Mouse (Mus musculus) yolk sac, embryonic 10.5 days (tissue): Measurements from ENCODE around the gene Dstyk.
A peak's percentile ranks its signal among the peaks of the same experiment; 100 is the strongest.

ENCODE experiments used
- DNase-seq: peaks from one replicate; pipeline ENCODE4 v3.0.0-alpha.2; 2017; ENCODE audit warnings: low spot score

Dstyk gene

GRCm38 (mm10) chr1:132388813-132389803, 28.2 kb upstream of the Dstyk start:
- DNase-seq = no peak

DNA sequence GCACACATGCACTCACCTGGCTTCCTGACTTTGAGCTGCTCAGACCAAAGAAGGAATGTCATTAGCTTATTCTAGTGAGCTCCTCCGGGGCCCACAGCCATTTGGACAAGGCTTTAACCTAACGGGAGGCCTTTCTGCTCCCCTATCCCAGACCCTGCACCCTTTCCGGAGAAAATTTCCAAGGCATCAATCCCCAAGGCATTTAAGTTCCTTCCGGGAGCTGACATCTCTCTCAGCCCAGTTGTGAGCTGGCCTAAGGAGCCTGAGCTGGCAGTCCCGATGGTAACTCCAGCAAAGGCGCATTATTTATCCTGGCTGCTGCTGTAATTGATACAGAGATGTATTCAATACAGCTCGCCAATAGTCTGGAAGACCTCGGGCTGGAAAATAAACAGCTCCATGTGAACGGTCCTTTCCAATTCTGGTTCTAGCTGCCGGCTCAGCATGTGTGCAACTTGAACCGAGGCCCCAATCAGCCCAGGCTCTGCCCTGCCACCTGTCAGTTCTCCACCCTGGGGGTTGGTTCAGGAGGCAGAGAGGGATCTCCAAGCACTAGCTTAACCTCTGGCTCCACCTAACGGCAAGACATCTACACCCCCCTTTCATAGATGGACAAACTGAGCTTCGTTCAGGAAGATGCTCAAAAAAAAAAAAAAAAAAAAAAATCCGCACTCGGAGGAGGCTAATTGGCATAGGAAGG, 27.3 kb upstream of the Dstyk start:
- DNase-seq = peak; percentile 58

DNA sequence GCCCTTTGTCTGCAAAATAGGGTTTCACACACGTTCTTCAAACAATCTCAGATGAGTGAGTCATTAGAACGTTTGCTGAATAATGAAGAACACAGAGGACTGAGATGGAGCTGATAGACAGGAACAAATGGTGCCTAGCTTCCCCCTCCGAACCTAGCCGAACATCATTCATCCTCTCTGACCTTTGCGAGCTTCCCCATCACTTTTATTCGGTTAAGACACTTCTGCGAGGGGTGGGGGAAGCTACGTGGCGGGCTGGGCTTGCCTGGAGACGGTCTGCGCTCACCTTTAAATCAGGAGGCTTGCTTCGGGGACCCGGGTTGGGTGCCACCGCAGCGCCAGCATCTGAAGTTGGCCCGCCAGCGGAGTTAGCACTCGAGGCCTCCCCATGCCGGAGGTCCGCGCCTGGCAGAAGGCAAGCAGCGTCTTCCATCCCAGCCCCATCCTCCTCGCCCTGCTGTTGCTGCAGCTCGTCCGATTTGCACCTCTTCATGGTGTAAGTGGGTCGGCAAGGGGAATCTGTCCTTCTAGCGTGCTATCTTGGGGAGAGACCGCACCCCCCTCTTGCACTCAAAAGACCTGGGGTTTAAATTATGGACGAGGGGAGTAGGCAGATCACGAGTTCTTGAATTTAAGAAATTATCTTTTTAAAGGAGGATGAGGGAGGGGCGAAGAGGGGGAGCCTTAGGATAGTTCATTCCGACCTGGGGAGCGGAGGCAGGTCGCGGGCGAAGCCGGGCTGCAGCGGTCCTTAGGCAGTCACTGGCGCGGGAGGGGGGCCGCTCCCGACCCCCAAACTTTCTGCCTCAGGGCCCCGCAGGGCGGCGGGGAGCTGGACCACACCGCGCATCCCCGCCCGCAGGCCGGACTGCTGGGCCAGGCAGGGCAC, 26.4 kb upstream of the Dstyk start, which contains the start of gene Tmcc2:
Gene Tmcc2 (minus strand): TSS at position 591 of the 889 bp plus-strand sequence.
- DNase-seq = peak; percentile 51

- peak; percentile 63 for DNase-seq
These were observed 25.8 kb upstream of the Dstyk start for GRCm38 (mm10) chr1:132391580-132392022.

DNA sequence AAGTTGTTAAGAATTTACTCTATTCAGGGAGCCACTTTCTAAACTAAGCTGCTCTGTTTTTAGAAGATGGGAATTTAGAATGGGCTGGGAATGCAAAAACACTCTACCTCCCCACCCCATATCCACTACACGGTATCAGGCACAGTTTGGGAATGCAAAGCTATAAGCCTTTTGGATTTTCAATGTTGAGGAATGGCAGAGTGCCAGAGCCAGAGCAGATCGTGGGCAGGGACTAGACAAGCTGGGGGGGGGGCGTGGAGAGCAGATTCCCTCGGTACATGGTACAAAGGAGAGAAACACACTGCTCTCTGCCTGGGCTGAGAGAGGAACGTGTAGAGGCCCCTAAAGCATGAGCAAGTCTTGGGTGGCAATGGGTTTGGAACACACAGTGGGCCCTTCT, 24.5 kb upstream of the Dstyk start:
- no peak for DNase-seq

GRCm38 (mm10) chr1:132396705-132397104, 20.6 kb upstream of the Dstyk start:
- DNase-seq = no peak

DNA sequence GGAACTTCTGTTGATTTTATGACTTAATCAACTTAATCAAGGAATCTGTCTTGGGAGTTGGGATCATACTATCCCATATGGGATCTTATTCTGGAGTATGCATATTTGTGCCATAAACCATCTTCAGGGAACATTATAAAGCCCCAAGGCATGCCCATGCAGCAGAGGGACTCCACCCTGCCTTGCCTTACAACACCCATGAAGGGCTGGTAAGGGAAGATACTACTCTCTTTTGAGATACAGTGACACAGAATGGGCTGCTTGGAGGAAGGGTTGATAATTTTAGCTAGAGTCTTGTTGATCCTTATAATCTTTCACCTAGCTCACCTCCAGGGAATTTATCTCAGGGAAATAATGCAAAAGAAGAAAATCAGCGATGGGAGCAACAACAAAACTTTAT, 16.8 kb upstream of the Dstyk start:
- no peak for DNase-seq

DNA sequence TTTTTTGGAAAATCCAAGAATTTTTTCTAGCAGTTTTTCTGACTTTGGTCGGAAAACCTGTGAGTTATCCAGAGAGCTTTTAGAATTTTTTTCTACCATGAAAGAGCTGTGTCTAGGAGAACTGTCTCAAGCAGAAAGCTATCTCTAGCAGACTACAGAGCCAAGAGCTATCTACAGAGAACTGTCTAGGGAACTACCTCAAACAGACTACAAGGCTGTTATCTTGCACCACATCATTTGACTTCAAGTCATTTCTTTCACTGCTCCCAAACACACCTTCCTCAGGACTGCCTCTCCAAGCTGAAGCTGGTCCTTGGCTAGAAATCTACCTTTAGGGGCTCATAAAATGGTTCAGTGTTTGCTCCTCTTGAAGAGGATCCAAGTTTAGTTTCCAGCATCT, 15.5 kb upstream of the Dstyk start:
- no peak for DNase-seq

DNA sequence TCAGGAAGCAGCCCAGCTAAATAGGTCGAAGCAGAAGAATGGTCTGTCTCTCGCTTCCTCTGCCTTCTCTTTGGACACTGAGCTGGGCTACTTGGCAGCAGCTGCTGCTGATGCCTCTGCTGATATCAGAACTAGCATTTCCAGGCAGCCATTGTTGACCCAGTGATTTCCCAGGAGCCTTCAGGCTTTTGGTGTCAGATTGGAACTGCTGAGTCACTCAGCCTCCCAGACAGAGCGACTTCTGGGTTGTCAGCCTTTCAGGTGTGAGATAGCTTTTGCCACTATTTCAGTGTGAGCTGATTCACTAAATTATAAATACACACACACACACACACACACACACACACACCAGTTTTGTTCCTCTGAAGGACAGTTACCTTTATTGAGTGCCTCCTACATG, 6.7 kb upstream of the Dstyk start:
- no peak for DNase-seq

DNA sequence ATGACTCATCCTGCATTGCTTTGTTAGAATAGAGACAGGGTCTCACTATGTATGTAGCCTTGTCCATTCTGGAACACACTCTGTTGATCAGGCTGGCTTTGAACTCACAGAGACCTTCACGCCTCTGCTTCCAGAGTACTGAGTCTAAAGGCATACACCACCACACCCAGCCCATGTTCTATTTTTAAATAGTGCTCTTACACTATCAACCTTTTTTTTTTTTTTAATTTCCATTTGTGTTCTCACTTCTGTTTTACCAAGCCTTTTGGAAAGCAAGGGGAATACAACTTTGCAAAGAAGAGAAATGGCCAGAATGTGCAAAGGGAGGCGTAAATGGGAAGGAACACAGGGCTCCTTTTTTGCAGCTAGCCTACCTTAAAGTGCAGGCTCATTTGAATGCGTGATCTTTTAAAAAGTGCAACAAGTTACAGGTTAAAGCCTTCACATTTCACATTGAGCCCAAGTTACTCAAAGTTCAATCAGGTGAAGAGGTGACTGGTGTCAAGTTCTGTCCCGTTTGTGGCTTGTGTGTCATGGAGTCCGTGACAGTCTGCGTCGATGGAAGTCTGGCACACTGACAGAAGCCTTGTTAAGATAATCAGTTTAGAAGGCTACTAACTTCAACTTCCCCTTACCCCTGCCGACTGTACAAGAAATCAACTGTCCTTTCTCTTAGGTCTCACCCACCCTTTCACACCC, 962 bp upstream of the Dstyk start:
- DNase-seq = no peak

- DNase-seq = no peak
These were observed 438 bp upstream of the Dstyk start for GRCm38 (mm10) chr1:132416943-132417290.

DNA sequence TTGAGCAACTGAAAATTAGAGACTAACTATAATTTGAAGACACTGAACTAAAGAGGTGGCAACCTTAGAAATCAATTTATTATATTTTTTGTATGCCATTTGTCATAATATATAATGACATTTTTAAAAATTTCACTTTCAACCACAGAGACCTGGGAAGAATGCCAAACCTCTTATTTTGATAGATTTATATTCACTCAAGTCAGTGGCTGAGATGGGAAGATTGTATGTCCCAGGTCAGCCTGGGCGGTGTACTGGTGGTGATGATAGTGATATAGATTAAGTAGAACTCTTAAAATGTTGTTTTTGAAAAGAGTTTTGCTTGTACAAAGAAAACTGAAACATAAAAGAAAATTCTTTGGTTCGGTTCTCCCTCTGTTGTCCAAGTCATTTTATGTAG, 2.9 kb downstream of the Dstyk start:
- DNase-seq = no peak

DNA sequence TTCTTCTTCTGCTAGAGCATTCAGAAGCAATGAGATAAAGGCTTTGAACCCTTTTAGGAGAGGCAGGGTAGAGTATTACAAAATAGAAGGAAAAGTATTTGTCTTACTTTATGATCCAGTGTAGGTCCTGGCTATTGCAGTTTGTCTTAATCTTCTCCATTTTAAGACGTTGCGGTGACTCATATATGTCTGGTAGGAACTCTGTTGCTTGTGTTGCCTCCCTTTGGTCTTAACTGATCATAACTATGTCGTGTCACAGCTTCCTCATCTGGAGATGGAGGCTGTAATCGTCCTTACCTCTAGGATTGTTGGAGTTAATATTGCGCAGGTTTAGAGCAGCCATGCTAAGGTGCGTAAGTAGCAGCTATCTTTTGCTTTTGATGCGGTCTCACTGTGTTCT, 3.3 kb downstream of the Dstyk start:
- no peak for DNase-seq

- DNase-seq = no peak
These were observed 5.7 kb downstream of the Dstyk start for GRCm38 (mm10) chr1:132422912-132423696.

- DNase-seq = no peak
These were observed 8.2 kb downstream of the Dstyk start for GRCm38 (mm10) chr1:132425600-132425999.

GRCm38 (mm10) chr1:132430818-132431217, 13.5 kb downstream of the Dstyk start:
- no peak for DNase-seq

DNA sequence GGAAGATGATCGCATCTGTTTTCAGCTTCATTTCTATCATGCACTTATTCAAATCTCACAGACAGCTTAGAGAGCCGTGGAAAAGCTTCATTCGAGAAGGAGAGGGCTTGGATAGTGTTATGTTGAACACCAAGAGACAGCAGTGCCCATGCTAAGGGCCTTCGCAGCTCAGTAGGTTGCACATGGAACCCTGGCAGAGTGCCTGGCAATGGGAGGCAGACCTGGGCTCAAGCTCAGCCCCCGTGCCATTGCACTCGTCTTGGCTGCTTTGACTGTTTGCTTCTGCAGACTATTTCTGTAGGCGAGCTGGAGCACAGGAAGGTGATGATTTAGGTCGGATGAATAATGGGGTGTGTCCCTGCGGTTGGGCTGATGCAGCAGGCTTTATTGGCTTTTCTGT, 14.4 kb downstream of the Dstyk start:
- DNase-seq = no peak

DNA sequence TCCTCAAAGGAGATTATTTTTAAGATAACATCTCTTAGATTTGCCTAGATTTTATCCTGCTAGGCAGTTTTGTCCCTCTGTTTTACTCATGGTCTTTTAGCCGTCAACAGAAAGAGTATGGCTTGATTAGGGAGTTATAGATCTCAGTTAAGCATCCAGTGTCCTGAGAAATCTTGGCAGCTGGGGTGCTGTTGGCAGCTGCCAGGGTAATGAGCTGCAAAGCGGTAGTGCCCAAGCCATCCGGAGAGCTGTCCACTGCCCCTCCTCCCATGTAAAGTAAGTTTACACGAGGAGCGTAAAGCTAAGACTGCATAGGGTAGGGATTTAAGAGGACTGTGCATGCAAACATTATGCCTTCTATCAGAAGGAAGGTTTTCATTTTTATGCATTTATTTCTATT, 16.0 kb downstream of the Dstyk start:
- DNase-seq = no peak

GRCm38 (mm10) chr1:132434032-132434431, 16.7 kb downstream of the Dstyk start:
- DNase-seq = no peak

DNA sequence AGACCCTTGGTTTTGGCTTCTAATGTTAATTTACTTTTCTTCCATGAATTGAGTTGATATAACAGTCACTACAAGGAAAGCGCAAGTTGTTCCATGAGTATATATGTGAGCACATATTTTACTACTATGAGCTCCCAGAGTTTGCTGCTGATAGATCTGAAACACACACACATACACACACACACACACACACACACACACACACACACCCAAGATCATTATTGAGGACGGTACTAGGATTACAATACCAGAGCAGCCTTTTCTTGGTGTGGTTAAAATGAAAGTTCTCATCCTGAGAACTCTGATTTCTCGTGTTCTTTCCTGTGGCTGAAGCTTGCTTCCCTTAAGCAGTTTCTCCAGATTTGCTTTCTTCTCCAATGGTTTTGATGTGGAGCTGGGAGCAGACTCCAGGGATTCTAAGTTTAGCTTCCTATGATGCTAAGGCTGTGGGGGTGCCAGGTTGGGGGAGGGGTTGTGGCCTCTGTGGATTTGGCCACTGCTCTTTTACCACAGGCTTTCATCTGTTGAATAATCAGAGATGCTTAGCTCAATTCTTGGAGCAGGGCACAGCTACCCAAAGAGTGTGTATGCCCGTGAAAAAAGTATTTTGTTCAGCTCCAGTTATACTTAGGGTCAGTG, 19.1 kb downstream of the Dstyk start:
- DNase-seq = no peak
